Mouse (Mus musculus): ENCODE results near the gene C3ar1. TPM values are rescaled to one million over a fixed set of nuclear protein-coding genes. Genes with fewer than 3 reads are reported as not detected.

Gene C3ar1
- total RNA-seq, 2 experiments from 2014 or later, result 4.4 to 5.0 TPM

DNA sequence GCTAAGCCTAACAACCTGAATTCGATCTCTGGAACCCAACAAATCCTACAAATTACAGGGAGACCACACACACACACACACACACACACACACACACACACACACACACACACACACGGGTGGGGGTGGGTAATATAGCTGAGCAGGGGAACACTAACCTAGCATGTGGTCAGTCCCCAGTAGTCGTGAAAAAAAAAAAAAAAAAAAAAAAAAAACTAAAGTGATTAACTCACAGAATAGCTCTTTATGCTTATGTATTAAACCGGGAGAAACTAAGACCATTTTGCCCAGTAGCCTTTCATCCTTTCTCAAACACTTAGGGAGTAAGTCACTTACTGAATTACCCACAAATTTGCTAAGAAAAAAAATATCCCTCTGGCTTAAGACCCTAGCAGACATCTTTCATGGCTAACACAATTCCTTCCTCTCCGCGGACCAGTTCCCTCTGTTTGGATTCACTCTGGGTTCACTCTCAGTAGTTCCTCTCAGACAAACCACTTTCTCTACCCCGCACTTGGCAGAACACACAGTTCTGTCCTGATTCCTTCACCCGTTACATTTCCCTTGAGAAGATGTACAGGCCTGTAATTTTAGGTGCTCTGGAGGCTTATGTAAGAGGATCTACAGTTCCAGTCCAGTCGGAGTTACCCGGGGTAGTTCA is 55.2 kb downstream of the C3ar1 start:
- peak; percentile 46 for ATAC-seq (ENCODE audit: poor library complexity, severe bottlenecking)

Other genes starting within 250 kb of the C3ar1 start
- gene Gdf3, start 246.1 kb downstream of the C3ar1 start, total RNA-seq (2015), result 0.62 and 1.7 TPM in 2 replicates
- gene Gdf3, start 246.1 kb downstream of the C3ar1 start, total RNA-seq (2017), result 0.40 TPM in 1 of 2 replicates, not detected in the other
- not detected in 2 replicates for gene Dppa3, start 229.8 kb downstream of the C3ar1 start, total RNA-seq (2015)
- gene Dppa3, start 229.8 kb downstream of the C3ar1 start, total RNA-seq (2017), result not detected in 2 replicates
- gene Nanog, start 148.7 kb downstream of the C3ar1 start, total RNA-seq (2015), result not detected in 2 replicates
- gene Nanog, start 148.7 kb downstream of the C3ar1 start, total RNA-seq (2017), result not detected in 2 replicates
- gene Slc2a3, start 54.5 kb downstream of the C3ar1 start, total RNA-seq (2015), result 44.5 and 48.4 TPM in 2 replicates
- gene Slc2a3, start 54.5 kb downstream of the C3ar1 start, total RNA-seq (2017), result 51.4 and 63.5 TPM in 2 replicates
- gene Foxj2, start 36.2 kb downstream of the C3ar1 start, total RNA-seq (2015), result 35.6 and 43.1 TPM in 2 replicates
- gene Foxj2, start 36.2 kb downstream of the C3ar1 start, total RNA-seq (2017), result 10.2 and 16.1 TPM in 2 replicates
- 33.0 and 34.4 TPM in 2 replicates for gene Necap1, start 18.3 kb upstream of the C3ar1 start, total RNA-seq (2015)
- 24.9 and 25.9 TPM in 2 replicates for gene Necap1, start 18.3 kb upstream of the C3ar1 start, total RNA-seq (2017)
- gene Clec4a1, start 65.7 kb upstream of the C3ar1 start, total RNA-seq (2015), result 250 and 267 TPM in 2 replicates
- gene Clec4a1, start 65.7 kb upstream of the C3ar1 start, total RNA-seq (2017), result 93.7 and 94.5 TPM in 2 replicates
- gene Clec4a3, start 96.4 kb upstream of the C3ar1 start, total RNA-seq (2015), result 175 and 204 TPM in 2 replicates
- 148 and 150 TPM in 2 replicates for gene Clec4a3, start 96.4 kb upstream of the C3ar1 start, total RNA-seq (2017)
- 1.9 and 2.4 TPM in 2 replicates for gene Clec4a4, start 134.2 kb upstream of the C3ar1 start, total RNA-seq (2015)
- 0.40 and 0.53 TPM in 2 replicates for gene Clec4a4, start 134.2 kb upstream of the C3ar1 start, total RNA-seq (2017)
- 35.7 and 37.7 TPM in 2 replicates for gene Clec4b1, start 193.8 kb upstream of the C3ar1 start, total RNA-seq (2015)
- gene Clec4b1, start 193.8 kb upstream of the C3ar1 start, total RNA-seq (2017), result 26.7 and 30.1 TPM in 2 replicates